Mouse (Mus musculus): Measurements from ENCODE around the gene Stox2.

Stox2 gene

GRCm38 (mm10) chr8:47354523-47355168 is 91.5 kb downstream of the Stox2 start:
- DNase-seq (ENCODE audit: low spot score in 2 of 2) = peak in 1 of 2 experiments; percentile 46

GRCm38 (mm10) chr8:47351914-47352701 is 94.1 kb downstream of the Stox2 start:
- DNase-seq (ENCODE audit: low spot score in 2 of 2) = peak; percentile 77 to 84

- no peak for DNase-seq (ENCODE audit: low spot score in 2 of 2)
Observed at GRCm38 (mm10) chr8:47349082-47349481, 97.1 kb downstream of the Stox2 start.

- no peak for DNase-seq (ENCODE audit: low spot score in 2 of 2)
Observed at GRCm38 (mm10) chr8:47347809-47348208, 98.4 kb downstream of the Stox2 start.

GRCm38 (mm10) chr8:47345772-47346103 is 100.4 kb downstream of the Stox2 start:
- DNase-seq (ENCODE audit: low spot score in 2 of 2) = no peak

DNA sequence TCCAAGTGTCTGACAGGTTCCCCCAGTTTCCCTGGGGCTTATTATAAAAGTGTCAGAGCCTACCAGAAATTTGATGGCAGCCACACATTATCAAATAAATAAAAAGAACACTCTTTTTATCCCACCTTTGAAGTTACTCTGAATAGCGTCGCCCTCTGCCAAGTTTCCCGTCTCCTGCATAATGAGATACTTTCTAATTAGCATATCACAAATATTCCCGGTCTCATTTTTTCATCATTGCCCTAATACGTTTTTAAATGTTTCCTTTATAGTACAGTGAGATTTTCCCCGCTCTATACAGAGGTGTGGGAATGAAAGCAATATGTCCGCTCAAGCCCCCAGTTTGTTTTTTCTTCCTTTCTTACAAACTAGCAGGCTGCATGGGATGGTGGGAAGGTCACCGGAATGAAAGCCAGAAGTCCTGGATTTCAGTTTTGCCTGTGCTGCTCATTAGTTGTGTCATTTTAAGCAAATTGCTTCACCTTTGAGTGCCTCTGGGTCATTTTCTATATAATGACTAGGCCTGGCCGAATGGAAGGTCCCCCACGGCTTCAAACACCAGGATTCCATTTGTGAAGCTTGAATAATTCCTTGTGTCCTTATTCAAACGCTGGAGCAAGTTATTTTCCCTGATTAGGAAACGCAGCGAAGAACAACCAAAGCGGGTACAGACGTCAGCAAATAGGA is 100.9 kb downstream of the Stox2 start:
- DNase-seq (ENCODE audit: low spot score in 2 of 2) = no peak

DNA sequence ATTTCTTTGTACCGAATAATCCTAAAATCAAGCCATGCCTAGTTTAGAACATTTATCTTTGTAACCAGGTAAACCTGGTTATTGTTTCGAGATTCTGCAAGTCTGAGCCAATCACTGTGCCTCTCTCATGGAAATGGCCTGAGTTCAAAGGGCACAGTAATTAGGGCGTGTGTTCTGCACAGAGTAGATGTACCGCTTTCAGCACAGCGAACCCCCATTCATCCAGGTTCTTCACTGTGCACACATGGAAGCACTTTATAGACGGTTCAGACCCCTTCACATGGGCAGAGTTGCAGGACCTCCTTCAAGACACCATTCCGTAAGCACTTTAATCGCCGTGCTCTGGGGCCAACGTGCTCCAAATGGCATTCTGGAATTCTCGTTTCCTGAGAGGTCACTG is 104.7 kb downstream of the Stox2 start:
- DNase-seq (ENCODE audit: low spot score in 2 of 2) = no peak

DNA sequence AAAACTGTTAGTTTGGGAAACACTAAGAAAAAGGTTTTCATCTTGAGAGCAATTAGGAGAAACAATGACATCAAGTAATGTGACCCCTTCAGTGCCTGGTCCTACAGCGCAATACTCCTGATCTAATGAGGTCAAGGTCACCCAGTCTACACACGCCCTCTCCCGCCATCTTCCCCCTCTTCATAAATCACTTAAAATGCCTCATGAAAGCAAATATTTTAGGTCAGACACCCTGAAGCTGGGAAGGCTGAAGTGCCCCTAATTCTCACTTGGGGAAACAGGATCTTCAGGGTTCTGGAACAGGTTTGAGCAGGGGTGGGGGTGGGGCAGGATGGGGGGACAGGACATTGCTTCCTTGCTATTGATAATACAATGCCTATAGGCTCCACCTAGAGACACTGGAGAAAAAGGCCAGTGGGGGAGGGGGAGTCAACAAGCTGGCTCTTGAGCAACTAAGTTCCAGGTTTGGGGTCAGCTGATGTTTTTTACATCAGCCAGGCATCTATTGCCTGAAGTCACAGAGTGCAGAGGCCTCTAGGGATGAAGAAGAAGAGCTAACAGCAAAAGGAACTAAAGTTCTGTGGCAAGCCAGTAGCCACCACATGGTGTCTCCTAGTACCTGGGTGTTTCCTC is 107.4 kb downstream of the Stox2 start:
- DNase-seq (ENCODE audit: low spot score in 2 of 2) = no peak

GRCm38 (mm10) chr8:47336433-47336832 is 109.7 kb downstream of the Stox2 start:
- no peak for DNase-seq (ENCODE audit: low spot score in 2 of 2)

DNA sequence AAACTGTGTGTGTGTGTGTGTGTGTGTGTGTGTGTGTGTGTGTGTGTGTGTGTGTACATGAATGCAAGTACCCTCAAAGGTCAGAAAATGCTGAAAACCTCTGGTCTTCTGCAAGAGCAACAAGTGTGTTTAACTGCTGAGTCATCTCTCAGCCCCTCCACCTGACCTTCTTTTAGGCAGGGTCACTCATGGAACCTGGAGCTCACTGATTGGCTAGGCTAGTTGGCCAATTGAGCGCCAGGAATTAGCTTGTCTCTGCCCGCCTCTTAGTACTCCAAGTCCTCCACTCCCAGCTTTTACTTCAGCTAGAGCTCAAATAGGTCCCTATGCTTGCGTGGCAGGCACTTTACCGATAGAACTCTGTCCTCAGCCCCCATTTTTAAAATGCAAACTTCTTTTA is 110.2 kb downstream of the Stox2 start:
- no peak for DNase-seq (ENCODE audit: low spot score in 2 of 2)

DNA sequence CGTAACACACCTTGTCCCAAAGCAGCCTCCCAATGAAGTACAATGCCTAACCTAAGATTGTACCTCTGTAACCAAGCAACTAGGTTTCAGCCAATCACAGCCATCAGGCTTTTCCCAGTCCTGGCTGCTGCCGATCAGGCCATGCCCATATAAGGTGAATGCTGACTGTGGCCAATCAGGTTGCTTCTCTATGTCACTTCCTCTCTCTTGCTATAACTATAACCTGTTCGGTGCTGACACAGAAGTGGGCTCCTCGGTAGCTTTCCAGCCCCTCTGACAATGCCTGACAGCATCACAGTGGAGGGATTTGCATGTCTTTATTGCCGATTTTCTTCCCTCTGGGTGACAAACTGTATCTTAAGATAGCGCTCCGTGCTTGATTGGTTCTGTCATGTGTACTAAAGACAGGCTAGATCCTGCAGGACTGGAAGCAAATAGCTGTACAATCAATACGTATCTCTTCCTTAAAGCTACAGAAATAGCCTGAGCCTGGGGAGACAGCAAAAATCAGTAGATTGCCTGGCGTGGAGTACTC is 111.9 kb downstream of the Stox2 start:
- DNase-seq (ENCODE audit: low spot score in 2 of 2) = peak; percentile 40 to 55

GRCm38 (mm10) chr8:47332941-47333340 is 113.2 kb downstream of the Stox2 start:
- DNase-seq (ENCODE audit: low spot score in 2 of 2) = no peak

DNA sequence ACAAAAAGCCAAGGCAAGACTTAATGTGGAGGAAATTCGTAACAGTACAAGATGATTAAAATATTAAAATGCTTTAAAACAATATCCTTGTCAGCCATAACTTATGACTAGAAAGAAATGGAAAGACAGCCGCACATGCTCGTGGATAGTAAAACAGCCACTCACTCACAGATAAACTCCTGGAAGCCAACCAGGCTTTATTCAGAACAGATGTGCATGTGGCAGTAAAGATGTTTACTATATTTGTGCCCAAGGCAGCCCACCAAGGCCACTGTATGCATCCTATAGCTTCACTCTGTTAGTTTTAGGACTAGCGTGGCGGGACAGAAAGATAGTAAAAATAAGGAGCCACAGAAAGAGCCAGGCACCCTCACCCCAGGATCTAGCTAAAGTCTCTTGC is 115.2 kb downstream of the Stox2 start:
- no peak for DNase-seq (ENCODE audit: low spot score in 2 of 2)

- DNase-seq (ENCODE audit: low spot score in 2 of 2) = no peak
Observed at GRCm38 (mm10) chr8:47326348-47326747, 119.8 kb downstream of the Stox2 start.

DNA sequence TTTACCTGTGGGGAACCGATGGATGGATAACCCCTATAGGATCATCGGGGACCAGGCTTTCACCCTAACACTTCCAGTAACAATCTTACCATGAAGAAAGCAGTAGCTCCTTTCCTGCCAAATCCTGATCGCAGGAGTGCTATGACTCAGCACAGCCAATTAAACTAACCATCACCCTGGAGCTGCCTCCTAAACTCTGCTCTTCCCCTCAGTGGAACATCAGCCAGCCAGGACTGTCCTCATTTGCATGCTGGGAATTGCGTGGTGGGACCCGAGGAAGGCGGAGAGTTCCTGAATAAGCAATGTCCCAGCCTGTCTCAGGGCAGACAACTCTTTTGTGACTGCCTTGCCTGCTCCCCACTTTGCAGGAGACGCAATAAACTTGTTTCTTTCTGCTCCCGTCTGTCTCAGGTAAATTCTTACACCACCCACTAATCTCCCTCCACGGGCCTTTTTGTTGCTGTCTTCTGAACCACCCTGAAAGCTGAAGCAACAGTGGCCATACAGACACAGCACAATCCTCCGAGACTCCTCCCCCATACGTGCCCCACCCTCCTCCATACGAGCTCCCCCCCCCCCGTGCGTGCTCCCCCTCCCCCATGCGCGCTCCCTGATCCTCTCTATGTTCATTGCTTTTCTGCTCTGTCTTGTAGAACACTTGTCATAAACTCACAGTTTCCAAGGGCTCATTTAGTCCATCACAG is 121.9 kb downstream of the Stox2 start:
- no peak for DNase-seq (ENCODE audit: low spot score in 2 of 2)

DNA sequence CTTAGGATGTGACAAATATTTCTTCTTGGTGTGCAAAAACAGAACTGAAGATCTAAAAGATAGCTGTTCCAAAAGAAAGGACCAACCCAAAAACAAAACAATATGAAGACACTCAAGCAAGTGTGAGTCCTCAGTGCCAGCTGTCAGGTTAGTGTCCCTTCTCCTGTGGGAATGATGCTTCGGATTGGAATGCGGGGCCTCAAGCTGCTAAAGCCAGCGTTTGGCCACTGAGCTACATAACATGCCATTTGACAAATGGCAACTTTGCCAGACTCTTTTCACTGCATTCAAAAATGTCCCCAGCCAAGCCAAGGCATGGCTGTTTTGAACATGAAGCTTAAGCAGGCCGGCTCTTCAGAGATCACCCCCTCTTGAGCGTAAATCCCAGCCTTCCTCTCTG is 124.9 kb downstream of the Stox2 start:
- DNase-seq (ENCODE audit: low spot score in 2 of 2) = no peak

- DNase-seq (ENCODE audit: low spot score in 2 of 2) = no peak
Observed at GRCm38 (mm10) chr8:47320707-47321106, 125.5 kb downstream of the Stox2 start.

- no peak for DNase-seq (ENCODE audit: low spot score in 2 of 2)
Observed at GRCm38 (mm10) chr8:47318468-47318867, 127.7 kb downstream of the Stox2 start.

- no peak for DNase-seq (ENCODE audit: low spot score in 2 of 2)
Observed at GRCm38 (mm10) chr8:47308176-47308575, 138.0 kb downstream of the Stox2 start.

DNA sequence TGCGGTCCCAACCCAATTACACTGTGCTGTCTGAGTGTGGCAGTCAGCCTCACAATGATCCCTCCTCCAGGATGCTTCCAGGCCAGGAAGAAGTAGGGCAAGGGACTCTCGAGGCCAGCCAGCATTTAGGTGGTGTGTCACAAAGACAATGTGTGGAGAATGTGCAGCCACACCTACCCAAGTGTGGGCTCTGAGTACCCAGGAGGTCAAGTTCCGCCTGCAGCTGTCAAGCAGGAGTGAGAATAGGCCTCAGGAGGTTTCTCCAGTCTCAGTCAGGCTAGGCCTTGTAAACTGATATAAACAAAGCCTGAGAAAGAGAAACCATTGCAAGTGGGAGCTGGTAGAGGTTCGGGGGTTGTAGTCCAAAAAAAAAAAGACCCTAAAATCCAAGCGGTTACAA is 139.8 kb downstream of the Stox2 start:
- no peak for DNase-seq (ENCODE audit: low spot score in 2 of 2)

- DNase-seq (ENCODE audit: low spot score in 2 of 2) = no peak
Observed at GRCm38 (mm10) chr8:47305880-47306279, 140.3 kb downstream of the Stox2 start.

GRCm38 (mm10) chr8:47298460-47298859 is 147.7 kb downstream of the Stox2 start:
- no peak for DNase-seq (ENCODE audit: low spot score in 2 of 2)

Measured in urinary bladder, postnatal 36 days (tissue).